In genomic region chr2:60836237-60836636, GRCm38 (mm10) we compare ENCODE assay signal across 16 mouse cellular contexts.
DNase-seq lines count a peak whose midpoint lies in the region; ATAC-seq lines count a peak whose summit lies in the region.
"Had no signal": no experiment of that assay in that cellular context is flagged by ENCODE, and none has a peak within 500 bp of the region (broad histone marks: within the 10 kb centered on the region; RNA-seq: fewer than 3 reads in every experiment).

No protein-coding gene starts in this region.

- no peak overlapping the region for H3K4me3 ChIP-seq in kidney, embryonic 15.5 days (replicated peaks)
- H3K4me3 ChIP-seq in neural tube, embryonic 14.5 days (ENCODE audit: low read depth, low read length) = no peak overlapping the region
- H3K4me3 ChIP-seq in neural tube, embryonic 15.5 days (replicated peaks) = no peak overlapping the region
- H3K4me3 ChIP-seq: midbrain, embryonic 13.5 days had no signal

- H3K4me2 ChIP-seq in kidney, embryonic 15.5 days = no peak overlapping the region
- H3K4me2 ChIP-seq in neural tube, embryonic 14.5 days (ENCODE audit: low read depth, low read length) = no peak overlapping the region
- no peak overlapping the region for H3K4me2 ChIP-seq in neural tube, embryonic 15.5 days
- H3K4me2 ChIP-seq: midbrain, embryonic 13.5 days had no signal

- intact Hi-C loops in heart, postnatal 10 days (cut with DNase I) = no loop called here

- WGBS in kidney, embryonic 15.5 days = 78% methylated on average over 7 of the region's 7 CpGs
- WGBS in neural tube, embryonic 14.5 days = 80% methylated on average over 7 of the region's 7 CpGs
- 81% methylated on average over 7 of the region's 7 CpGs for WGBS in neural tube, embryonic 15.5 days

- ATAC-seq in kidney, embryonic 15.5 days (replicated peaks; ENCODE audit: low FRiP score) = no peak
- peak; percentile 45; the same call in 1 of the 2 replicates for ATAC-seq in neural tube, embryonic 14.5 days (ENCODE audit: low read depth)
- ATAC-seq in neural tube, embryonic 15.5 days (ENCODE audit: low FRiP score) = no peak
- ATAC-seq: forebrain, embryonic 14.5 days; hindbrain, postnatal 0 days had no signal

- no peaks in the 10 kb centered on the region for H3K9me3 ChIP-seq in kidney, embryonic 15.5 days (replicated peaks)
- no peaks in the 10 kb centered on the region for H3K9me3 ChIP-seq in neural tube, embryonic 14.5 days (ENCODE audit: control insufficient read depth, low read length)
- H3K9me3 ChIP-seq in neural tube, embryonic 15.5 days (replicated peaks) = no peaks in the 10 kb centered on the region
- H3K9me3 ChIP-seq: midbrain, embryonic 13.5 days had no signal

- peaks cover 16% of the 10 kb centered on the region for H3K4me1 ChIP-seq in kidney, embryonic 15.5 days
- 0 out of 2 replicates have a peak, but pooled peaks cover 4% of the 10 kb centered on the region for H3K4me1 ChIP-seq in neural tube, embryonic 14.5 days (ENCODE audit: control insufficient read depth, insufficient read depth, low read length)
- H3K4me1 ChIP-seq in neural tube, embryonic 15.5 days = peaks cover 20% of the 10 kb centered on the region

- H3K27ac ChIP-seq in kidney, embryonic 15.5 days = no peak overlapping the region
- H3K27ac ChIP-seq in neural tube, embryonic 14.5 days (ENCODE audit: low read depth, low read length) = no peak overlapping the region
- no peak overlapping the region for H3K27ac ChIP-seq in neural tube, embryonic 15.5 days (replicated peaks)
- H3K27ac ChIP-seq: hindbrain, postnatal 0 days; midbrain, embryonic 13.5 days had no signal

- no peaks in the 10 kb centered on the region for H3K27me3 ChIP-seq in kidney, embryonic 15.5 days
- no peaks in the 10 kb centered on the region; the same call in 1 of the 2 replicates for H3K27me3 ChIP-seq in neural tube, embryonic 14.5 days (ENCODE audit: control insufficient read depth, insufficient read depth, low read length)
- no peaks in the 10 kb centered on the region for H3K27me3 ChIP-seq in neural tube, embryonic 15.5 days (replicated peaks)

- no peak overlapping the region for H3K9ac ChIP-seq in kidney, embryonic 15.5 days
- no peak overlapping the region for H3K9ac ChIP-seq in neural tube, embryonic 14.5 days (replicated peaks; ENCODE audit: low read depth, low read length)
- H3K9ac ChIP-seq in neural tube, embryonic 15.5 days (replicated peaks) = no peak overlapping the region
- H3K9ac ChIP-seq: midbrain, embryonic 13.5 days had no signal

- DNase-seq in heart, adult 11 months = peak; percentile 93
- DNase-seq in heart, postnatal 10 days = no peak
- peak; percentile 27 to 50 for DNase-seq in kidney, postnatal 36 days
- no peak for DNase-seq in cerebellum, postnatal 4 days (ENCODE audit: low spot score in 2 of 2)
- DNase-seq: B cell, adult 2 months; cerebellum, postnatal 10 days; embryo, embryonic 11 days; kidney, adult 11 months; layer of hippocampus, postnatal 36 days; liver had no signal

- H3K36me3 ChIP-seq in kidney, embryonic 15.5 days = peaks cover 19% of the 10 kb centered on the region
- no peaks in the 10 kb centered on the region for H3K36me3 ChIP-seq in neural tube, embryonic 14.5 days (ENCODE audit: control insufficient read depth, insufficient read depth, low read length)
- no peaks in the 10 kb centered on the region for H3K36me3 ChIP-seq in neural tube, embryonic 15.5 days
- H3K36me3 ChIP-seq: midbrain, embryonic 13.5 days had no signal

Comparison
In these comparisons a context has a peak if more than half of its experiments do, and no peak if none do; other contexts are left out.
1. DNase-seq: peak in heart, adult 11 months (single experiment) and kidney, postnatal 36 days (2 of 2); none in heart, postnatal 10 days (0 of 2) and cerebellum, postnatal 4 days (0 of 2).